Mouse (Mus musculus) embryonic facial prominence, embryonic 10.5 days (tissue): Measurements from ENCODE around the gene Kansl1l. TPM values are rescaled to one million over a fixed set of nuclear protein-coding genes. Genes with fewer than 3 reads are reported as not detected.

Source experiments
- DNase-seq: peaks from one replicate; pipeline ENCODE4 v3.0.0-alpha.2; 2017; ENCODE audit warnings: low spot score
- H3K27ac ChIP-seq: fragments of 300-500 bp; sonication (generic); replicated peaks from 2 replicates; pipeline ENCODE4 v1.5.1; 2016; ENCODE audit warnings: mild to moderate bottlenecking
- H3K27me3 ChIP-seq: fragments of 300-500 bp; sonication (generic); replicated peaks from 2 replicates; pipeline ENCODE4 v1.6.1; 2016; ENCODE audit warnings: low read depth, mild to moderate bottlenecking; ENCODE audit not compliant: poor library complexity, severe bottlenecking
- H3K36me3 ChIP-seq: fragments of 300-500 bp; sonication (generic); replicated peaks from 2 replicates; pipeline ENCODE4 v1.6.1; 2016; ENCODE audit warnings: mild to moderate bottlenecking, moderate library complexity
- H3K4me1 ChIP-seq: fragments of 300-500 bp; sonication (generic); 2 replicates; pipeline ENCODE4 v1.6.1; 2016
- H3K4me3 ChIP-seq: fragments of 300-500 bp; sonication (generic); 2 replicates; pipeline ENCODE4 v1.5.1; 2016; ENCODE audit warnings: mild to moderate bottlenecking, moderate library complexity
- H3K9me3 ChIP-seq: fragments of 300-500 bp; sonication (generic); 2 replicates; pipeline ENCODE4 v1.6.1; 2016; ENCODE audit warnings: mild to moderate bottlenecking
- WGBS: fragments of 180-500 bp; shearing (Covaris S2); methylation state at CpG from one replicate; pipeline ENCODE4 v1.1.7; 2016; 5-methylcytosine and 5-hydroxymethylcytosine counted together
- polyA plus RNA-seq: library from polyadenylated mRNA; unstranded; fragments of >200 nt; fragmentation: Nextera tagmentation; extraction: Ambion mirVana; gene quantifications from 2 replicates; pipeline ENCODE4 v1.2.1, GENCODE M21; 2016

The Kansl1l gene
- polyA plus RNA-seq, 1 experiment from 2014 or later: 9.3 TPM

- Histone ChIP-seq H3K4me3 (no peak overlapping the region), H3K36me3 (0 out of 2 replicates have a peak, but pooled peaks cover 2% of the 10 kb centered on the region), H3K27ac (no peak overlapping the region), H3K9me3 (no peaks in the 10 kb centered on the region), H3K27me3 (0 out of 2 replicates have a peak, but pooled peaks cover under 1% of the 10 kb centered on the region), H3K4me1 (peaks cover 7% of the 10 kb centered on the region; the same call in 1 of the 2 replicates)
- 91% methylated on average over 1 of the region's 1 CpGs for WGBS
- DNase-seq: no peak
Measured at GRCm38 (mm10) chr1:66813191-66813590, 4.2 kb downstream of the Kansl1l start.

GRCm38 (mm10) chr1:66806821-66807220, 10.5 kb downstream of the Kansl1l start:
- Histone ChIP-seq H3K36me3 (peaks cover 3% of the 10 kb centered on the region; the same call in 1 of the 2 replicates), H3K27ac (no peak overlapping the region), H3K4me3 (no peak overlapping the region), H3K27me3 (no peaks in the 10 kb centered on the region), H3K9me3 (no peaks in the 10 kb centered on the region), H3K4me1 (peaks cover 5% of the 10 kb centered on the region; the same call in 1 of the 2 replicates)
- WGBS: 89% methylated on average over 1 of the region's 1 CpGs
- DNase-seq: no peak

GRCm38 (mm10) chr1:66805408-66805807, 12.0 kb downstream of the Kansl1l start:
- H3K36me3 ChIP-seq: peaks cover 16% of the 10 kb centered on the region
- peaks cover 5% of the 10 kb centered on the region; the same call in 1 of the 2 replicates for H3K4me1 ChIP-seq
- WGBS: 65% methylated on average over 1 of the region's 1 CpGs
- H3K4me3 ChIP-seq: no peak overlapping the region
- no peak overlapping the region for H3K27ac ChIP-seq
- H3K27me3 ChIP-seq: no peaks in the 10 kb centered on the region
- H3K9me3 ChIP-seq: no peaks in the 10 kb centered on the region
- DNase-seq: no peak

GRCm38 (mm10) chr1:66804710-66805109, 12.7 kb downstream of the Kansl1l start:
- Histone ChIP-seq H3K27ac (no peak overlapping the region), H3K36me3 (peaks cover 23% of the 10 kb centered on the region), H3K4me3 (no peak overlapping the region), H3K27me3 (no peaks in the 10 kb centered on the region), H3K9me3 (no peaks in the 10 kb centered on the region), H3K4me1 (peaks cover 5% of the 10 kb centered on the region; the same call in 1 of the 2 replicates)
- DNase-seq: no peak
- WGBS: 55% methylated on average over 5 of the region's 5 CpGs

GRCm38 (mm10) chr1:66797962-66798361, 19.4 kb downstream of the Kansl1l start:
- WGBS: 93% methylated on average over 2 of the region's 2 CpGs
- H3K4me3 ChIP-seq: no peak overlapping the region
- DNase-seq: no peak
- no peak overlapping the region for H3K27ac ChIP-seq
- H3K9me3 ChIP-seq: no peaks in the 10 kb centered on the region
- peaks cover 36% of the 10 kb centered on the region for H3K36me3 ChIP-seq
- no peaks in the 10 kb centered on the region for H3K27me3 ChIP-seq
- H3K4me1 ChIP-seq: no peaks in the 10 kb centered on the region

GRCm38 (mm10) chr1:66792838-66793466, 24.4 kb downstream of the Kansl1l start:
- H3K36me3 ChIP-seq: peaks cover 3% of the 10 kb centered on the region; the same call in 1 of the 2 replicates
- 96% methylated on average over 2 of the region's 2 CpGs for WGBS

GRCm38 (mm10) chr1:66782296-66782695, 35.1 kb downstream of the Kansl1l start:
- no peak overlapping the region for H3K27ac ChIP-seq
- no peak for DNase-seq
- H3K36me3 ChIP-seq: no peaks in the 10 kb centered on the region; the same call in 1 of the 2 replicates
- H3K4me3 ChIP-seq: no peak overlapping the region
- no peaks in the 10 kb centered on the region for H3K4me1 ChIP-seq
- WGBS: 76% methylated on average over 2 of the region's 2 CpGs
- H3K27me3 ChIP-seq: no peaks in the 10 kb centered on the region
- no peaks in the 10 kb centered on the region for H3K9me3 ChIP-seq

More at GRCm38 (mm10) chr1:66792838-66793466, 24.4 kb downstream of the Kansl1l start:
- Histone ChIP-seq H3K4me1 (no peaks in the 10 kb centered on the region), H3K9me3 (no peaks in the 10 kb centered on the region), H3K4me3 (no peak overlapping the region), H3K27me3 (no peaks in the 10 kb centered on the region), H3K27ac (no peak overlapping the region)
- DNase-seq: no peak

- Histone ChIP-seq H3K4me1 (no peaks in the 10 kb centered on the region), H3K4me3 (no peak overlapping the region), H3K36me3 (no peaks in the 10 kb centered on the region; the same call in 1 of the 2 replicates), H3K27me3 (no peaks in the 10 kb centered on the region), H3K27ac (no peak overlapping the region), H3K9me3 (no peaks in the 10 kb centered on the region)
- 78% methylated on average over 4 of the region's 4 CpGs for WGBS
- DNase-seq: no peak
Measured at GRCm38 (mm10) chr1:66781027-66781426, 36.3 kb downstream of the Kansl1l start.

GRCm38 (mm10) chr1:66778798-66779197, 38.6 kb downstream of the Kansl1l start:
- no peak overlapping the region for H3K27ac ChIP-seq
- H3K4me1 ChIP-seq: no peaks in the 10 kb centered on the region
- DNase-seq: no peak
- no peaks in the 10 kb centered on the region for H3K9me3 ChIP-seq
- no peaks in the 10 kb centered on the region for H3K27me3 ChIP-seq
- no peaks in the 10 kb centered on the region; the same call in 1 of the 2 replicates for H3K36me3 ChIP-seq
- 87% methylated on average over 1 of the region's 1 CpGs for WGBS
- H3K4me3 ChIP-seq: no peak overlapping the region

GRCm38 (mm10) chr1:66777878-66778277, 39.5 kb downstream of the Kansl1l start:
- WGBS: 72% methylated on average over 2 of the region's 2 CpGs

GRCm38 (mm10) chr1:66768764-66769163, 48.6 kb downstream of the Kansl1l start:
- 92% methylated on average over 1 of the region's 1 CpGs for WGBS
- no peak for DNase-seq
- H3K27ac ChIP-seq: no peak overlapping the region
- H3K4me3 ChIP-seq: no peak overlapping the region
- peaks cover 28% of the 10 kb centered on the region for H3K36me3 ChIP-seq
- no peaks in the 10 kb centered on the region for H3K4me1 ChIP-seq
- H3K9me3 ChIP-seq: no peaks in the 10 kb centered on the region
- no peaks in the 10 kb centered on the region for H3K27me3 ChIP-seq

More at GRCm38 (mm10) chr1:66777878-66778277, 39.5 kb downstream of the Kansl1l start:
- H3K4me3 ChIP-seq: no peak overlapping the region
- peaks cover under 1% of the 10 kb centered on the region for H3K36me3 ChIP-seq
- no peaks in the 10 kb centered on the region for H3K4me1 ChIP-seq
- DNase-seq: no peak
- H3K27ac ChIP-seq: no peak overlapping the region
- H3K27me3 ChIP-seq: no peaks in the 10 kb centered on the region
- no peaks in the 10 kb centered on the region for H3K9me3 ChIP-seq

GRCm38 (mm10) chr1:66730581-66730980, 86.8 kb downstream of the Kansl1l start:
- WGBS: 79% methylated on average over 1 of the region's 1 CpGs
- no peaks in the 10 kb centered on the region for H3K4me1 ChIP-seq
- no peak for DNase-seq
- H3K36me3 ChIP-seq: peaks cover 38% of the 10 kb centered on the region
- H3K9me3 ChIP-seq: no peaks in the 10 kb centered on the region
- no peak overlapping the region for H3K27ac ChIP-seq
- H3K4me3 ChIP-seq: no peak overlapping the region
- no peaks in the 10 kb centered on the region for H3K27me3 ChIP-seq

GRCm38 (mm10) chr1:66712859-66713258, 104.5 kb downstream of the Kansl1l start:
- H3K27ac ChIP-seq: no peak overlapping the region
- H3K36me3 ChIP-seq: peaks cover 89% of the 10 kb centered on the region
- WGBS: 94% methylated on average over 3 of the region's 3 CpGs
- no peaks in the 10 kb centered on the region for H3K9me3 ChIP-seq
- no peaks in the 10 kb centered on the region for H3K4me1 ChIP-seq
- no peak for DNase-seq
- no peak overlapping the region for H3K4me3 ChIP-seq
- no peaks in the 10 kb centered on the region for H3K27me3 ChIP-seq
